Mouse (Mus musculus): ENCODE data around the gene Gse1.

The Gse1 gene

DNA sequence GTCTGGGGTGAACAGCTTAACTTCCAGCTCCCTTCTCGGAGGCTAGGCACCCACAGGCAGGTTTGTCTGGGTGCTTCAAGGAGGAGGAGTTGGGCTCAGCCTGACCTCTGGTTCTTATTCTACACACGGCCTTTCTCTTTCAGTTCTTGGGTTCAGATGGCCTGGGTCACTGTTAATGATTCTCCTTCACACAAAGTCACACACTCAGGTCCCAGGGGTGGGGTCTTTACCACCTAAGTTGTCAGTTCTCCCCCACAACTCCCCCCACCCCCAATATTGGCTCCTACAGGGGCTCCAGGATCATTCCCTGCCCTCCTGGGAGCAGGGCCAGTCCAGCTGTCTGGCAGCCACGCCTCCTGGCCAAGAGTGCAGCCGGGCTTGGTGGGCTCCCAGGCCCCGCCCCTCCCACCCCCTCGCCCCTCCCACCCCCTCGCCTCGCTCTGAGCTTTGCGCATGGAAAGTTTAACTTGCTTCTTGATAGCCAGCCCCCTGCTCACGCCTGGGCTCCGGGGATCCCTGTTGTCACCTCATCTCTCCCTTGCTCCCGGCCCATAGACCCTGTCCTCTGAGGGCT lies 288.0 kb downstream of the Gse1 start:
- no peak for DNase-seq (ENCODE audit: low read depth, low spot score)

DNA sequence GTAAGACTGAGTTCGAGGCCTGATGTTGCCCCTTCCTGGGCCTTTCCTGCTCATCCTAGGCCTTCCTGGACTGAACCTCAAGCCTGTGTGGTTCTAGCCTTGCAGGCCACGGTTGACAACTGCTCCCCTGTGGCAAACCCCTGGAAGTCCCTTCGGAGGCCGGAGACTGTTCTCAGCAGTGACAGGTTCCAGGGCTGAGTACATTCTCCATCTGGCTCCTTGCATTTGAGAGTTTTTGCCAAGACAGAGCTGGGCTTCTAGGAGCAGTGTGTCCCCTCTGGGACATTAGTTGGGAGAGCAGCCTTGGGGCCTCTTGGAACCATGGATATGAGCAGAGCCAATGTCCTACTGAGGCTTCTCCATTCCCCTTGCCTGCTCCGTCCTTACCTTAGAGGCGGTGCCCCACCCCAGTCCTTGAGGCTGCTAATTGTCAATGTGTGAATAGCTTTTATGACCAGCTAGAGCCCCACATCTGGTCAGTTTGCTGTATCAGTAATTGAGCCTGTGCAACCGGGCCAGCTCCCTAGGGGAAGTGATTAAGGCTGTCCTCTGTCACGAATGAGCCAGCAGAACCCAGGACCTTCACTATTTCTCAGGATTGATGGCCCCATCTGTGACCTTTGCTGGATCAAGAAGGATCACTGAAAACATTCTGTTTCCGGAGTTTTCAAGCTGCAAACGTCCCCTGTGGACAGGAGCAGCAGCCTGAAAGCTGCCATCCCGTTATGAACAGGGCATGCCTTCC lies 289.6 kb downstream of the Gse1 start:
- DNase-seq (ENCODE audit: low read depth, low spot score) = no peak

DNA sequence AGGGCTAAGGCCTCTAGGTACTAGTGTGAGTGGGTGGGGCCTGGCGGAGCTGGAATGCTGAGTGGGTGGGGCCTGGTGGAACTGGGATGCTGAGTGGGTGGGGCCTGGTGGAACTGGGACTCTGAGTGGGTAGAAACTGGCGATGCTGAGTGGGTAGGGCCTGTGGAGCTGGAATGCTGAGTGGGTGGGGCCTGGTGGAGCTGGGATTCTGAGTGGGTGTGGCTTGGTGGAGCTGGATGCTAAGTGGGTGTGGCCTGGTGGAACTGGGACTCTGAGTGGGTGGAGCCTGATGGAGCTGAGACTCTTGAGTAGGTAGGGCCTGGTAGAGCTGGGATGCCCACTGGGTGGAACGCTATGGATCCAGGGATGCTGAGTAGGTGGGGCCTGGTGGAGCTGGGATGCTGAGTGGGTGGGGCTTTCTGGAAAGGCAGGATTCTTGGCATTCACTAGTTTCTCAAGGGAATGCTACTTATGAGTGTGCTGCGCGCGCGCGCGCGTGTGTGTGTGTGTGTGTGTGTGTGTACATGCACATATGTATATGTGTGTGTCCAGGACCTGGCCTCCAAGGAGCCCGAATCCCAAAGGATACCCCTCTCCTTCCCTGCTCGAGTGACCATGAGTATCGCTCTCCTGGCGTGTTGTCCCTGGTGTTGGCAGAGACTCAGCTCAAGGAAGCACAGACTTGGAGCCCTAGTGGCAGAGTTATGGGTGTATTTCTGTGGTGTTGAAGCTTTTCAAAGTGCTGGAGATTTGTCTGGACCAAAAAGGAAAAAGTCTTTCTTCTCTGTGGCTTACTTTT lies 290.7 kb downstream of the Gse1 start:
- no peak for DNase-seq (ENCODE audit: low read depth, low spot score)

DNA sequence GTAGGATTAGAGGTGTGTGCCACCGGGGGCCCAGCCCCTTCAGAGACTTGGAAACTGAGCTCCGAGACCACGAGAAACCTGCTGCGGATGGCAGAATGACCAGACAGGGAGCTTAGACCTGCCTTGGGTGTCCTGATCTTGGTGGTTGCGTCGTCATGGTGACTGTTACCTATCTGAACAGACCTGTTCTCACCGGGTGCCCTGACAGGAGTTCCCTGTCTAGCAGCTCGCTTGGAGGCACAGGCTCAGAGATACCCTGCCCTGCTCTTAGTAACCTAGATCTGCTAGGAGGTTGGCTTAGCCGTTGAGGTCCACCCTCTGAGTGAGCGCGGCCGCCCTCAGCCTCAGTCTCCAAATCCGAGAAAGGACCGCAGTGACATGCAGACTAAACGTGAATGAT lies 292.0 kb downstream of the Gse1 start:
- DNase-seq (ENCODE audit: low read depth, low spot score) = no peak

DNA sequence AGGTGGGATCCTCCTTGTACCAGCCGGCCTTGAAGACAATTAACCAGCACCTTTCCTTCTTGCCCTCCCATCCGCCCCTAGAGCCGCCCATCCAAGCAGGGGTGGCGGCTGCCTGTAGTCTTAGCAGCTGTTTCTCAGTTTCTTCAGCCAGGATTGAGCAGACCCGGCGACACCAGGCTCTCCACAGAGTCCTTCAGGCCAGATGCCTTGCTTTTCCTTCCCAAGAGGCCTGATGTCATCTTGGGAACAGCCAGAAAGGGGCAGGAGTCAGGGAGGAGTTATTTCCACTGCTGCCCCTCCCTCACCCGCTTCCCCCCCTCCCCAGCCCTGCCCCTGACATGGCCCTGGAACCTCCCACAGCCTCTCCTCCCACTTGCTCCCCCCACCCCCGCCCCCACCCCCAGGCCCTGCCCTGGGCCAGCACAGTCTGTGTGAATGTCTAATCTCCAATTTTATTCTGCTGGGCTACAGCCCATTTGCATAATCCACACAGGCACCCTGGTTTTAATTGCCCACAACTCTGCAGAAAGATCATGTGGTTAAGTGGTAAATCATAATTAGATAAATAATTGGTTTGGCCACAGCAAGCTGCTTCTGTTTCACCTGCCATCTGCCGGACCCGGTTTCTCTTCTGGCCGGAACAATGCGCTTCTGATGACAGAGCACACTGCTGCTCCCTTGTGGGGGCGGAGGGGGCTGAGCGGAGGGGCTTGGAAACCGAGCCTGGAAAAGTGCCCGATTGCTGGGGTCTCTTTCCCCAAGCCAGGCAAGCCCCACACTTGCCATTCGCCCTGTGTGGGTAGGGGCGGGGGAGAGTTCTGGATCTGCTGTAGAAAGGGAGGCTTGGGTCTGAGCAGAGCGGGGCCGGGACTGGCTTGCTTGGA lies 292.7 kb downstream of the Gse1 start:
- no peak for DNase-seq (ENCODE audit: low read depth, low spot score)

DNA sequence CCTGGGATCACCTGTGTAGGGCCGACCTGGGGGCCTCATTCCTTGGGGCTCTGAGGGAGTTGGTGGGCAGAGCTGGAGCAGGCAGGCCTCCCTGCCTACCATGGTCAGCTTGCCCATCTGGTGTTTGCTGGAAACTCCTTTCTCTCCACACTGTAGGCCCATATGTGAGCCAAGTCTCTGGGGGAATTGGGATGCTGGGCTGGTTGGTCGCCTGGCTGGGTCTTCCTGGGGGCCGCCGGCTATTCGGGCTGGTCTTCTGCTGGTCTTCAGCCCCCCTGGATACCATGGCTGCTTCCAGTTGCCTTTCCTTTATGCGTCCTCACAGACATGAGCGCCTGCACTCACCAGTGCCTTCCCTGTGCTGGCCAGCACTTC lies 293.3 kb downstream of the Gse1 start:
- no peak for DNase-seq (ENCODE audit: low read depth, low spot score)

DNA sequence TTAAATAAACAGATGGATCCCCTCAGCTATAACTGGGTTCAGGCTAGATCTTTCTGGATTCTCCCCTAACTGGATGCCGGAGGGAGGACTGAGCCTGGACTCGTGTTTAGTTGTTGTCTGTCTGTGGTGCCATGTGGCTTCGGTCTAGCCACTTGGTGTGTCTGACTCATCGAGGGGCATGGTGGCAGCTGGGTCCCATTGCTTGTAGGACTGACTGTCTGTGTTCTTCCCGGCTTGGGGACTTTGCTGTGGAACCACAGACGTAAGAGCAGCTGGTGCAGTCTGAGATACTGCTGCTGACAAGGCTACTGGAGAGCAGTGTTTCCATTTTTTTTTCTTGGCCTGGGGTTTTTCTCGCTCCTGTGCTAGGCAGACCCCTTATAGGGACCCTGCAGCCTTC lies 295.4 kb downstream of the Gse1 start:
- DNase-seq (ENCODE audit: low read depth, low spot score) = no peak

DNA sequence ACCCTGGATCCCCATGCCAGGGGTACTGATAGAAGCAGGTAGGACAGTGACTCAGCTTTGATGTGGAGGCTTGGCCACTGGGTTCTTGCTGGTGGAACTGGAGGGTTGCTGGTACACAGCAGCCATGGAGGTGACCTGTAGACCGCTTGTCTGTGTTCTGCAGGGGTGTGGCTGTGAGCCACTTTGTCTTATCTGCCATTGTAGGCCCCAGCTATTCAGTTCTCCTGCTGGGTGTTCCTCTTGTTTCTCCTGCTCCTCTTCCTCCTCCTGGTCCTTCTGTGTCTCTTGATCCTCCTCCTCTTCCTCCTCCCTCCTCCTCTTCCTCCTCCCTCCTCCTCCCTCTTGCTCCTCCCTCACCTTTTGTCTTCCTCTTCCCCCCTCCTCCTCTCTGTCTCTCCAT lies 296.9 kb downstream of the Gse1 start:
- DNase-seq (ENCODE audit: low read depth, low spot score) = no peak

DNA sequence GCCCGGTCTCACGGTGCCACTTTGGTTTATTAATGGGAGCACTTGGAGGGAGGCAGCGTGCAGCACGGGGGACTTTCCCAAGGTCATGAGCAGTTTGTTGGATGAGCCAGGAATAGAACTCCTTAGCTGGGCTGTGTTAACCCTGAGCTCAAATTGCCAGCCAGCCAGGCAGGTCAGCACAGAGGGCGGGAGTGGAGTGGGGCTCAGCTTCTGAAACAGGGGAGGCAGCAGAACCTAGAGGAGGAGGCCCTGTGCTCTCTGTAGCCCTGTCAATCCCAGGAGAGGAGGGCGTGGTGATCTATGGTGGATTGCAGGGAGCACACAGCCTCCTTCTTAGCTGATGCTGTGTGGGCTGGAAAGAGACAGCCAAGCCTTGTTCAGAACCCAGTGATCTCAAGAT lies 297.6 kb downstream of the Gse1 start:
- no peak for DNase-seq (ENCODE audit: low read depth, low spot score)

DNA sequence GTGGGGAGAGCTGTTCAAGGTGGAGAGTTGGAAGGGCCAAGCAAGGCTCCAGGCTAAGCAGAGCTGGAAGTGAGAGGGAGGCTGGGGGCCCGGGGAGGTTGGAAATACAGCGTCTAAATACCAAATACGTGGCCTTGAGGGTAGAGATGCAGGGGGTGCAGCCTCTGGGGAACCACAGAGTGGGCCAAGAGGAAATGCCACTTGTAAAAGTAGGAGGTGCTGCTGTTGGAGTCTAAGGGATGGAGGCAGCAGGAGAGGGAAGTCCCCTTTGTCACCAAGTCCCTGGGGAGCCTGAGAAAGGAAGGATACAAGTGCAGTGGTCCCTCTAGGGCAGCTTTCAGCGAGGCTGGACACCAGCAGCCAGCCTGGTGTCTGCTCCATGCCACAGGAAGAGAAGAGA lies 298.3 kb downstream of the Gse1 start:
- DNase-seq (ENCODE audit: low read depth, low spot score) = no peak

DNA sequence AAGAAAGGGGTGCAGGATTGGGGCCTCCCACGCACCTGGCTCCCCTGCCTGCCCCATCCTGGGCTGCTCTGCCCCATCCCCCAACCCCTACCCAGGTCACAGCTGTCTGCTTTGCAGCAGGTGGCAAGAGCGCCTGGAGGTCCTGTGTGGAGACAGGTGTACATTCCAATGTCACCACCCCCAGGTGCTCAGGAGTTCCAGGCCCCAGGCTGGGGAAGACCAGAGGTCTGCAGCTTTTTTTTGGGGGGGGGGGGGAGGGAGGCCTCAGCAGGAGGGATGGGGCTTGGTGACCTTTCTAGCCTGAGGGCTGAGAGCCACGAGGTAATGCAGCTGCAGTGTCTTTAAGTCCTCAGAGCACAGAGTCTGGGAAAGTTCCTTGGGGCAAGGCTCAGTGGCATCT lies 300.1 kb downstream of the Gse1 start:
- DNase-seq (ENCODE audit: low read depth, low spot score) = no peak

DNA sequence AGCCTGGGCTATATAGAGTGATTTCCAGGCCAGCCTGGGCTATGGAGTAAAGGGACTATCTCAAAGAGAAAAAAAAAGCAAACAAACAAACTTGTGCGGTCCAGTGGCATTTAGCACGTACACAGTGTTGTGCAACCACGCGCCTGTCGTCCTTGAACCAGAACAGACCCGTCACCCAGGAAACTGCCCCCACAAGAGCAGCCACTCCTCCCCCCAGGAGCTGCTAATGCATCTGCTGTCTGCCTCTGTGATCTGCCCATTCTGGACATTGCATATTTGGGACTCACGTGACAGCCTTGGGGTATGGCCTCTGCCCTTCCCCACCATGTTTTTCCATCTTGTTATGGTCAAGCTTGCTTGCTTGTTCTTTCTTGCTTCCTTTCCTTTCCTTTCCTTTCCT lies 301.0 kb downstream of the Gse1 start:
- no peak for DNase-seq (ENCODE audit: low read depth, low spot score)

DNA sequence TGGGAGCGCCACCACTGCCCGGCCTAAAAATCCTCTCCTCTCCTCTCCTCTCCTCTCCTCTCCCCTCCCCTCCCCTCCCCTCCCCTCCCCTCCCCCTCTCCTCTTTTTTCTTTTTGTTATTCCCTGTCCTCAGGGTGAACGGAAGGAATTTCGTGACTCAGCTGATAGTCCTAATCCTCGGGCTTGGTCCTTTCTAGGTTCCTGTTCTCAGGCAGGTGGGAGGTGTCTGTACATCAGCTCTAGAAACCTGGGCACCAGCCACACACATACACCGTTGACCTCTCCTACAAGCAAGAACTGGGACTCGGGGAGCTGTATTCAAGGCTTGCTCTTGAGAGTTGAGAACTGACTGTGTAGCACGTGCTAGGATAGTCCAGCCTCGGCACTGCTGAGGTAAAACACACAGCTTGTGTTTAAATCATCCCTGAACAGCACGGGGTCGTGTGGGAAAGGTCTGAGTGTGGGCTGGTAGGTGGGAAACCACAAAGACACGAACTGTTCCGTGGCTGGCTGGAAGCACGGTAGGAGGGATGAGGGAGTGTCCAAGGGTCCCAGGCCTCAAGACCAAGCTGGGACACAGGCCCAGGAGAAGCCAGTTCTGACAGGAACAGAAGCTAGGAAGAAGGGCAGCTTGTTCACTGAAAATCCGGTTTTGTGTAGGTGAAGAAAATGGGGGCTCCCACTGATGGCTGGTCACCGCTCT lies 302.8 kb downstream of the Gse1 start:
- DNase-seq (ENCODE audit: low read depth, low spot score) = no peak

DNA sequence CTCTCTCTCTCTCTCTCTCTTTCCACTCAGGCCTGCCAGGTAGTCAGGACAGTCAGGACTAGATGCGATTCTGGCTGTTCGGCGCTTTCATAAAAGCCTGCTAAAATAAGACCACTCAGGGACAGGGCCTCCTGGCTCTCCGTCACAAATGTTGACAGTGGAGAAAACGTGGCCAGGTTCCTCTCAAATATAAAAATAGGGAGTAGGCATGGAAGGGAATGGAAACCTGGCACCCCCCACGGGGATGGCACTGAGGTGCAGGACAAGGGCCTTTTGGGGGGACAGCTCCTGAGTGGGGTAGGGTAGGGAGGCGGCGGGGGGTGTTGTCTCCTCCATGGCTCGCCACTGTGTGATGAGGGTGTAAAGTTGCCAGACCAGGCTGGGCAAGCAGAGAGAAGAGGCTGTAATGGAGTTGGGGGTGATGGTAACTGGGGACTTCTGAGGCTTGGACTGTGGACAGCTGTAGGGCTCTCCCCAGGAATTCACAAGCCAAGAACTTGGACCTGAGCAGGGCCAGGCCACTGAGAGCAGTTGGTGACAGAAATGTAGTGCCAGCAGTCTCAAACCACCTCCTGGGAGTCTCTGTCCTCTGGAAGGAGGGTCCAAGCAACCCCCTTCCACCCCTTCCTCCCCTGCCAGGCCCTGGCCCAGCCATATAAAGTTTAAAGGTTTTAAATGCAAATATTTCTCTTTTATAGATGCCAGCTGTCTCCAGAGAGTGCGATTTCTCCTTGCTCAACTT lies 303.7 kb downstream of the Gse1 start:
- DNase-seq (ENCODE audit: low read depth, low spot score) = no peak

DNA sequence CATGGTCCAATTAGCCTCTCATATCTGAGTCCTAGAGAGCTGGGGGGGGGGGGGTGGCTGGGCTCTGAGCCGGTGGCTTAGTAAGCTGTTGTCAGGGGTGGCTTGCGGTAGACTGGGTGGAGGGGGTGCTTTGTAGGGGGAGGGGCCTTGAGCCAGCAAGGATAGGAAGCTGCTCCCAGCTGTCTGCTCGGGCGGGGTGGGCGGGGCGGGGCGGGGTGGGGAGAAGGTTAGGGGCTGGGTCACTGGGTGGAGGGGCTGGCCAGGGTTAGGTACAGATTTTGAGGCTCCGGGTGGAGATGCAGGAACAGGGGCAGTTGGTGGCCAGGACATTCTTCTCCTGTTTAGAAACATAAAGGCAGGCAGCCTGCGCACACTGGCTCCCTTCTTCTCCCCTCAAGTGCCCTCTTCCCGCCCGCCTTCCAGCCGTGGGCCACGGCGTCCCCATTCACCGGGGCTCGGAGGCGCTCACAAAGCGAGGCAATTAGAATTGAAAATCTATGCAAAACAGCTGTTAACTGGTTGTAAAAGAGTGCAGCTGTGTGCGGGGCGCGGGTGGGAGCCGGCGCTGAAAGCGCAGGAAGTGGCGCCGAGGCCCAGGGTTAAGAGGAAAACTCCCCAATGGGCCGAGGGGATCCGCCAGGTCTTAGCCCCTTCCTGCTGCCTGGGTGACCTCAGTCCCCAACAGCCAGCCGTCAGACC lies 304.4 kb downstream of the Gse1 start:
- DNase-seq (ENCODE audit: low read depth, low spot score) = peak; percentile 55

DNA sequence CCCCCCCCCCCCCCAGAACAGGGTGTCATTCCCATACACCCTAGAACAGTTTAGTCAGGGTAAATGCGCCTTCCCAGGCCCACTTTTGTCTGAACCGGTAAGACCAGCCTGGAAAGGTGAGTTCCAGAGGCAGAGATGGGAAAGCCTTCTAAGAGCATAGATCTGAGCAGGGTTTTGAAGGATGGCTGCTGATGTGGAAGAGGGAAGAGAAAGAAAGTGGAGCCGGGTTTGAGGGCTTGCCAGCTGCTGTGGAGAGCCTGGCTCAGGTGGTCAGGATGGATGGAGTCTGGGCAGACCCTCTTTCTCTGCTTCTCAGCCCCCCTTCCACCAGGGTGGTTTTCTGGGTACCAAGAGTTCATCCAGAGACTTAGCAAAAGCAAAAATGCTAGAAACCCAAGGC lies 305.1 kb downstream of the Gse1 start:
- no peak for DNase-seq (ENCODE audit: low read depth, low spot score)

DNA sequence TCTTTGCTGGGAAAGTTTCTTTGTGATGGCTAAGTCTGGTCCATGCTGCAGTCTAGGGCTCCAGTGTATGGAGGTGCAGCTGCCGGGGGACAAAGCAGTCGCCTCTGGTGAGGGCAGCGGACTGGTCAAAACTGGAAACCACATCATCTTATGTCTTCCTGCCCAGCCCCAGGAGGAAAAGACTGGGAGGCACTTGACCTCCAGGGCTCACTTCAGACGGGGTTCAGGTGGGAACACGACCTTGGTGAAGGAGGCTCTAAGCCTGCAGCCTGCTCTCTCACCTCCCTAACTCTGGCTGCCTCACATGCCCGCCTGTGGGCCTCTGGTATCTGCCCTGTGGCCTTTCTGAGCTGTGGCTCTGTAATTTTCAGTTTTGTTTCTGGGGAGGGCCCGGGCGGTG lies 305.8 kb downstream of the Gse1 start:
- DNase-seq (ENCODE audit: low read depth, low spot score) = no peak

DNA sequence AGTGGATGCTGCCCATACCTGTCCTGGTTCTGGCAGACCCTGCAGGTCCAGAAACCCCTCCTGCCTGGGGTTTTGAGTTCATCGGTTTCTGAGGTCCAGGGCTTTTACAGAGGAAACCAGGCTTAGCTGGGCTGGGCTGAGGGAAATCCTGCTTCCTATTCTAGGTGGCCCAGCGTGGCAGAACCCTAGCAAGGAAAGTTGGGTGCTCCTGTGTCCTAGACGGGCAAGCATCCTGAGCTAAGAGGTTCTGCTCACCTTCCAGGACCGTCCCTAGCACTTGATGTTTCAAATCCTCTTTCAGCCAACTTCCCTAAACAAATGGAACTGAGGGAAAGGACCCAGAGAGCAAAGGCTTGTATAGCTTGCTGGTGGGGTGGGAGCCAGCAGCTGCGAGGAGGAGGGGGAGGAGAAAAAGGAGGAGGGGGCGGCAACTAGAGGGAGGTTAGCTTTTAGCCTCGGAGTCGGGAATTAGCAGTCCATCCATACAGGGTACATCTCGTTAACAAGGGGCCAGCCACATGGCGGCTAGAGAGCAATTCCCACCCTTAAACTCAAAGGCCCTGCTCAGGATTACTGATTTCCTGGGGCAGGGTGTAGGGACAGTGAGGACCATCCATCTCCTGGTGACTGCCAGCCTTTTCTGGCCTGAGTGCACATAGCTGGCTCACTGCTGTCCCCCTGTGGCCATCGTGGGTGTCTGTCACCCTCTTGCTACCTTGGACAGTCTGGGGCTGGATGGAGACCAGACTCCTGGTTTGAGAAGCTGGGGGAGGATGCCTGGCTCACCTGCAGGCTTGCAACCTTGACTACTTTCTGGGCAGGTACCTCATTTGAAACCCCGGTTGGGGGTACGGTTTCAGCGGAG lies 306.5 kb downstream of the Gse1 start:
- peak; percentile 72 for DNase-seq (ENCODE audit: low read depth, low spot score)

Data from retina, adult 2 months (tissue).